Mouse (Mus musculus): Measurements from ENCODE around the gene Baz2a. TPM values are rescaled to one million over a fixed set of nuclear protein-coding genes. Genes with fewer than 3 reads are reported as not detected.
"Not testable (repeated sequence)": the region's sequence is repeated elsewhere in the genome, so short reads cannot be mapped to it uniquely, and the experiment has no call there.

The Baz2a gene
- polyA plus RNA-seq, 1 experiment, result 42.9 TPM

- Histone ChIP-seq H3K4me1 (ENCODE audit: control insufficient read depth, insufficient read depth, low read length) (no peaks in the 10 kb centered on the region), H3K4me3 (replicated peaks; ENCODE audit: insufficient read depth, low read depth, low read length) (no peak overlapping the region), H3K27ac (ENCODE audit: insufficient read depth, low read length) (no peak overlapping the region), H3K27me3 (ENCODE audit: control insufficient read depth, insufficient read depth, low read length) (no peaks in the 10 kb centered on the region)
- TF ChIP-seq CTCF (IDR thresholded peaks at IDR 0.05; ENCODE audit: borderline replicate concordance, insufficient read depth, low read depth, low read length), result no peak
- TF ChIP-seq POLR2A (IDR thresholded peaks at IDR 0.05; ENCODE audit: borderline replicate concordance, insufficient read depth, low read length), result no peak
- DNase-seq, result no peak
- WGBS, result 94% methylated on average over 5 of the region's 5 CpGs
Observed at GRCm38 (mm10) chr10:128051589-128051988, 39.8 kb upstream of the Baz2a start.

GRCm38 (mm10) chr10:128052136-128052535 is 39.2 kb upstream of the Baz2a start:
- WGBS, result 94% methylated on average over 1 of the region's 2 CpGs
- not testable (repeated sequence) for H3K27me3 ChIP-seq (ENCODE audit: control insufficient read depth, insufficient read depth, low read length); H3K27ac ChIP-seq (ENCODE audit: insufficient read depth, low read length); DNase-seq; H3K4me3 ChIP-seq (replicated peaks; ENCODE audit: insufficient read depth, low read depth, low read length); H3K4me1 ChIP-seq (ENCODE audit: control insufficient read depth, insufficient read depth, low read length)

GRCm38 (mm10) chr10:128053001-128053400 is 38.4 kb upstream of the Baz2a start:
- 94% methylated on average over 8 of the region's 8 CpGs for WGBS
- Histone ChIP-seq H3K4me1 (ENCODE audit: control insufficient read depth, insufficient read depth, low read length) (peaks cover 4% of the 10 kb centered on the region; the same call in 1 of the 2 replicates), H3K4me3 (replicated peaks; ENCODE audit: insufficient read depth, low read depth, low read length) (no peak overlapping the region), H3K27me3 (ENCODE audit: control insufficient read depth, insufficient read depth, low read length) (no peaks in the 10 kb centered on the region), H3K27ac (ENCODE audit: insufficient read depth, low read length) (no peak overlapping the region)
- DNase-seq, result no peak
- no peak for TF ChIP-seq POLR2A (IDR thresholded peaks at IDR 0.05; ENCODE audit: borderline replicate concordance, insufficient read depth, low read length)
- TF ChIP-seq CTCF (IDR thresholded peaks at IDR 0.05; ENCODE audit: borderline replicate concordance, insufficient read depth, low read depth, low read length), result no peak

- Histone ChIP-seq H3K27ac (ENCODE audit: insufficient read depth, low read length) (peak overlapping the region; percentile 96), H3K4me1 (ENCODE audit: control insufficient read depth, insufficient read depth, low read length) (peaks cover 9% of the 10 kb centered on the region; the same call in 1 of the 2 replicates), H3K27me3 (ENCODE audit: control insufficient read depth, insufficient read depth, low read length) (no peaks in the 10 kb centered on the region), H3K4me3 (replicated peaks; ENCODE audit: insufficient read depth, low read depth, low read length) (peak overlapping the region; percentile 97)
- DNase-seq, result no peak
- TF ChIP-seq CTCF (IDR thresholded peaks at IDR 0.05; ENCODE audit: borderline replicate concordance, insufficient read depth, low read depth, low read length), result no peak
- no peak for TF ChIP-seq POLR2A (IDR thresholded peaks at IDR 0.05; ENCODE audit: borderline replicate concordance, insufficient read depth, low read length)
- WGBS, result under 1% methylated on average over 18 of the region's 18 CpGs
Observed at GRCm38 (mm10) chr10:128058184-128058583, 33.2 kb upstream of the Baz2a start.

- Histone ChIP-seq H3K4me3 (replicated peaks; ENCODE audit: insufficient read depth, low read depth, low read length) (peak within 1 kb of the TSS; percentile 97), H3K27ac (ENCODE audit: insufficient read depth, low read length) (peak within 1 kb of the TSS; percentile 96), H3K27me3 (ENCODE audit: control insufficient read depth, insufficient read depth, low read length) (no peaks in the 10 kb centered on the region), H3K4me1 (ENCODE audit: control insufficient read depth, insufficient read depth, low read length) (peaks cover 9% of the 10 kb centered on the region; the same call in 1 of the 2 replicates)
- DNase-seq, result peak; percentile 97 to 98
- WGBS, result under 1% methylated on average over 72 of the region's 72 CpGs
- TF ChIP-seq POLR2A (IDR thresholded peaks at IDR 0.05; ENCODE audit: borderline replicate concordance, insufficient read depth, low read length), result peak; percentile 58; the same call in 1 of the 2 replicates
- no peak for TF ChIP-seq CTCF (IDR thresholded peaks at IDR 0.05; ENCODE audit: borderline replicate concordance, insufficient read depth, low read depth, low read length)
Observed at GRCm38 (mm10) chr10:128058601-128059151, 32.7 kb upstream of the Baz2a start, which contains the start of gene Ptges3. TSS of gene Ptges3 (plus strand) at chr10:128058954.

GRCm38 (mm10) chr10:128059207-128059981 is 32.0 kb upstream of the Baz2a start:
- no peak for TF ChIP-seq CTCF (IDR thresholded peaks at IDR 0.05; ENCODE audit: borderline replicate concordance, insufficient read depth, low read depth, low read length)
- no peak for TF ChIP-seq POLR2A (IDR thresholded peaks at IDR 0.05; ENCODE audit: borderline replicate concordance, insufficient read depth, low read length)
- Histone ChIP-seq H3K27ac (ENCODE audit: insufficient read depth, low read length) (peak overlapping the region; percentile 68), H3K27me3 (ENCODE audit: control insufficient read depth, insufficient read depth, low read length) (no peaks in the 10 kb centered on the region), H3K4me1 (ENCODE audit: control insufficient read depth, insufficient read depth, low read length) (peaks cover 9% of the 10 kb centered on the region; the same call in 1 of the 2 replicates), H3K4me3 (replicated peaks; ENCODE audit: insufficient read depth, low read depth, low read length) (peak overlapping the region; percentile 76)
- DNase-seq, result no peak
- under 1% methylated on average over 62 of the region's 62 CpGs for WGBS

GRCm38 (mm10) chr10:128061109-128061508 is 30.3 kb upstream of the Baz2a start:
- Histone ChIP-seq H3K27me3 (ENCODE audit: control insufficient read depth, insufficient read depth, low read length) (no peaks in the 10 kb centered on the region), H3K4me3 (replicated peaks; ENCODE audit: insufficient read depth, low read depth, low read length) (no peak overlapping the region), H3K4me1 (ENCODE audit: control insufficient read depth, insufficient read depth, low read length) (peaks cover 9% of the 10 kb centered on the region; the same call in 1 of the 2 replicates), H3K27ac (ENCODE audit: insufficient read depth, low read length) (no peak overlapping the region)
- DNase-seq, result no peak
- TF ChIP-seq POLR2A (IDR thresholded peaks at IDR 0.05; ENCODE audit: borderline replicate concordance, insufficient read depth, low read length) (no peak), CTCF (IDR thresholded peaks at IDR 0.05; ENCODE audit: borderline replicate concordance, insufficient read depth, low read depth, low read length) (no peak)
- WGBS, result 68% methylated on average over 5 of the region's 5 CpGs

All from cerebellum, adult 2 months (tissue).